Mouse (Mus musculus): Measurements from ENCODE around the gene Gcnt3.

DNA sequence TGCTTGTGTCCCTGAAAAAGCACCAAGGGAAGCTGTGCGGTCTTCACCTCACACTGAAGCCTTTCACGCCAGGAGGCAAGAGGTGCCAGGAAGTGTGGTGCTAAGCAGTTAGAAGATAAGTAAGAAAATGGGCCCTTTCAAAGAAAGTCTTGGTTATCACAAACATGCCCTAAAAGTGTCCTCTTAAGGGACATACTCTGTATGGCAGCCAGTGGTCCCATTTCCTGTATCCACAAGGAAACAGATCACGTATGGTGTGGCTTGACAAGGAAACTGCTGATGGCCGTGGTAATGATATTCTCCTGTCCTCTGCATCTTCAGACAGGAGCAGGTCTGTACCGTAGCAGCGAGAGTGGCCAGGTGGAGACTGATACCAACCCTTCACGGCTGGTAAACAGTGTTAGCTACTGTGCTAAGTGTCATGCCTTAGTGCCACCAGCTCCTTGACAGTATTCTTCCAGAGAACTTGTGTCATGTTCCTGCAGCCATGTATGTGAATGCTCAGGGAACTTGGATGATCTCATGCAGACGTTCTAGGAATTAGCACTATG is 28.1 kb downstream of the Gcnt3 start:
- TF ChIP-seq CTCF (IDR thresholded peaks at IDR 0.05; ENCODE audit: low read depth): no peak
- no peak for TF ChIP-seq EP300 (IDR thresholded peaks at IDR 0.05; ENCODE audit: low read depth)

Data from liver, embryonic 14.5 days (tissue).